Mouse (Mus musculus) lung, embryonic 14.5 days (tissue): ENCODE measurements around the gene Brcc3. TPM values are rescaled to one million over a fixed set of nuclear protein-coding genes. Genes with fewer than 3 reads are reported as not detected.
"Not testable (repeated sequence)": the region's sequence is repeated elsewhere in the genome, so short reads cannot be mapped to it uniquely, and the experiment has no call there.

Experiments used
- ATAC-seq: fragments of 200-750 bp; cut with Nextera tagmentation; 2 replicates; pipeline ENCODE4 v1.8.0; 2017; ENCODE audit warnings: mild to moderate bottlenecking, moderate TSS enrichment, moderate library complexity; ENCODE audit not compliant: insufficient read depth
- DNase-seq: peaks from one replicate; pipeline ENCODE4 v3.0.0-alpha.2; 2015
- H3K27ac ChIP-seq: fragments of 300-500 bp; sonication (generic); 2 replicates; pipeline ENCODE4 v1.5.1; 2014; ENCODE audit warnings: low read depth, mild to moderate bottlenecking, moderate library complexity
- H3K27me3 ChIP-seq: fragments of 300-500 bp; sonication (generic); 2 replicates; pipeline ENCODE4 v1.6.1; 2014; ENCODE audit warnings: low read length, control low read depth; ENCODE audit not compliant: insufficient read depth
- H3K36me3 ChIP-seq: fragments of 300-500 bp; sonication (generic); 2 replicates; pipeline ENCODE4 v1.6.1; 2014; ENCODE audit warnings: control low read depth; ENCODE audit not compliant: insufficient read depth
- H3K4me1 ChIP-seq: fragments of 300-500 bp; sonication (generic); 2 replicates; pipeline ENCODE4 v1.6.1; 2014; ENCODE audit warnings: antibody characterized with exemption, control low read depth; ENCODE audit not compliant: insufficient read depth
- H3K4me2 ChIP-seq: fragments of 300-500 bp; sonication (generic); 2 replicates; pipeline ENCODE4 v1.6.1; 2014; ENCODE audit warnings: mild to moderate bottlenecking
- H3K4me3 ChIP-seq: fragments of 300-500 bp; sonication (generic); 2 replicates; pipeline ENCODE4 v1.5.1; 2014; ENCODE audit warnings: low read depth, low read length
- H3K9ac ChIP-seq: fragments of 300-500 bp; sonication (generic); 2 replicates; pipeline ENCODE4 v1.6.1; 2014
- H3K9me3 ChIP-seq: fragments of 300-500 bp; sonication (generic); 2 replicates; pipeline ENCODE4 v1.6.1; 2016; ENCODE audit warnings: low read depth, low read length, control low read depth
- CTCF ChIP-seq: IDR thresholded peaks from 2 replicates; pipeline ENCODE4 v1.5.1; 2016; ENCODE audit warnings: antibody characterized with exemption, low read depth
- WGBS: fragments of 180-500 bp; shearing (Covaris S2); extraction: QIAGEN DNeasy Blood & Tissue Kit; methylation state at CpG from one replicate; pipeline ENCODE4 v1.1.7; 2014; 5-methylcytosine and 5-hydroxymethylcytosine counted together
- polyA plus RNA-seq: library from polyadenylated mRNA; unstranded; fragments of >200 nt; fragmentation: Nextera tagmentation; extraction: Ambion mirVana; gene quantifications from 2 replicates; pipeline ENCODE4 v1.2.1, GENCODE M21; 2014

Brcc3 gene
- polyA plus RNA-seq, 1 experiment from 2014 or later: 57.5 TPM

GRCm38 (mm10) chrX:75382195-75382771, 34.1 kb upstream of the Brcc3 start, which contains the start of the genes Fundc2 and F8:
Gene Fundc2 (plus strand): TSS chrX:75382399.
Gene F8 (minus strand): TSS chrX:75382615.
- H3K9ac ChIP-seq: peak within 1 kb of the TSS; percentile 65
- 13% methylated on average over 21 of the region's 25 CpGs for WGBS
- DNase-seq (peak; percentile 76), ATAC-seq (peak; percentile 98)
- H3K27ac ChIP-seq: peak within 1 kb of the TSS; percentile 86; the same call in 1 of the 2 replicates
- H3K27me3 ChIP-seq: no peaks in the 10 kb centered on the region
- no peak for TF ChIP-seq CTCF
- H3K9me3 ChIP-seq: no peaks in the 10 kb centered on the region
- peak within 1 kb of the TSS; percentile 49 for H3K4me3 ChIP-seq
- H3K36me3 ChIP-seq: 0 out of 2 replicates have a peak, but pooled peaks cover under 1% of the 10 kb centered on the region
- peak within 1 kb of the TSS; percentile 52 for H3K4me2 ChIP-seq
- H3K4me1 ChIP-seq: no peaks in the 10 kb centered on the region

DNA sequence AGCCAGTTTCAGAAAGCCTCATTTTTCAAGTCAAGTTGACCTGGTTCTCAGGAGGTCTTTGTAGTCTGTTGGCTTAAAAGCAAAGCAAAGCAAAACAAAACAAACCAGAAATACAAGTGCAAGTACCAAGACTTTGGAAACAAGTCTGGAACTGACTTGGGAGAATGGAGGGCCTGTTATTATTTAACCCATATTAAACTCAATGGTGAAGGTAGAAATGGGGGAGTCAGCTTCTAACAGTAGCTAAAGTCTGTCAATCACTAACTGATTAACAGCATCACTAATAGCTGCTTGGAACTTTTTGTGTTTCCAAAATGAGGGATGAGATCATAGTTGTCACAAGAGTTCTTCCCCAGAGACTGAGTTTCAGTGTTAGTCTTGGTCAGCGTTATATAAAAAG, 17.0 kb upstream of the Brcc3 start:
- Histone ChIP-seq H3K27ac (no peak overlapping the region), H3K4me1 (no peaks in the 10 kb centered on the region), H3K9ac (no peak overlapping the region), H3K4me3 (no peak overlapping the region), H3K27me3 (no peaks in the 10 kb centered on the region), H3K4me2 (no peak overlapping the region), H3K36me3 (peaks cover 5% of the 10 kb centered on the region; the same call in 1 of the 2 replicates), H3K9me3 (no peaks in the 10 kb centered on the region)
- DNase-seq (no peak), ATAC-seq (no peak)
- 89% methylated on average over 1 of the region's 1 CpGs for WGBS
- no peak for TF ChIP-seq CTCF

- H3K4me1 ChIP-seq: no peaks in the 10 kb centered on the region
- no peak overlapping the region for H3K4me3 ChIP-seq
- ATAC-seq: no peak
- no peaks in the 10 kb centered on the region for H3K27me3 ChIP-seq
- no peak overlapping the region for H3K9ac ChIP-seq
- no peak for TF ChIP-seq CTCF
- no peaks in the 10 kb centered on the region for H3K9me3 ChIP-seq
- 63% methylated on average over 2 of the region's 2 CpGs for WGBS
- peaks cover 5% of the 10 kb centered on the region; the same call in 1 of the 2 replicates for H3K36me3 ChIP-seq
- no peak overlapping the region for H3K27ac ChIP-seq
- DNase-seq: no peak
- H3K4me2 ChIP-seq: no peak overlapping the region
Measured at GRCm38 (mm10) chrX:75402668-75403067, 13.8 kb upstream of the Brcc3 start.

GRCm38 (mm10) chrX:75403350-75403749, 13.1 kb upstream of the Brcc3 start:
- no peak for DNase-seq
- Histone ChIP-seq H3K9ac (no peak overlapping the region), H3K4me2 (no peak overlapping the region), H3K36me3 (peaks cover 5% of the 10 kb centered on the region; the same call in 1 of the 2 replicates), H3K4me1 (no peaks in the 10 kb centered on the region), H3K27me3 (no peaks in the 10 kb centered on the region), H3K9me3 (no peaks in the 10 kb centered on the region), H3K27ac (no peak overlapping the region), H3K4me3 (no peak overlapping the region)
- TF ChIP-seq CTCF: no peak
- no peak for ATAC-seq

DNA sequence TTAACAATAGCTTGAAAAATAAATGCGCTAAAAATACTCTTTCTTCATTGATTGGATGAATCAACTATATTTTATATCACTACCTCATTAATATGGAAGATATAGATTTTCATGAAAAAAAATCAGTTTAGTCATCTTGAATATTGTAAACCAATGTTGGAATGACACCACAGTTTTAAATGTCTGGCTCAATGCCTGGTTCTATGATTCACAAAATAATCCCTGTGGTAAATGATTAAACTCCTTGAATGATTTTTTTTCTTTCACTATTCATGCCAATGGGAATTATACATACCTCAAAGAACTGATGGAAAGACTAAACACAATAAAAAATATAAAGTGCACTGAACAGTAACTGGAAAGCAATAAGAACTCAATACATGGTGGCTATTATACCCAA, 6.7 kb upstream of the Brcc3 start:
- ATAC-seq (no peak), DNase-seq (no peak)
- H3K4me2 ChIP-seq: no peak overlapping the region
- no peak overlapping the region for H3K9ac ChIP-seq
- WGBS: 94% methylated on average over 1 of the region's 1 CpGs
- H3K4me3 ChIP-seq: no peak overlapping the region
- TF ChIP-seq CTCF: no peak
- H3K36me3 ChIP-seq: no peaks in the 10 kb centered on the region
- no peaks in the 10 kb centered on the region for H3K27me3 ChIP-seq
- no peaks in the 10 kb centered on the region for H3K4me1 ChIP-seq
- H3K9me3 ChIP-seq: no peaks in the 10 kb centered on the region
- no peak overlapping the region for H3K27ac ChIP-seq

DNA sequence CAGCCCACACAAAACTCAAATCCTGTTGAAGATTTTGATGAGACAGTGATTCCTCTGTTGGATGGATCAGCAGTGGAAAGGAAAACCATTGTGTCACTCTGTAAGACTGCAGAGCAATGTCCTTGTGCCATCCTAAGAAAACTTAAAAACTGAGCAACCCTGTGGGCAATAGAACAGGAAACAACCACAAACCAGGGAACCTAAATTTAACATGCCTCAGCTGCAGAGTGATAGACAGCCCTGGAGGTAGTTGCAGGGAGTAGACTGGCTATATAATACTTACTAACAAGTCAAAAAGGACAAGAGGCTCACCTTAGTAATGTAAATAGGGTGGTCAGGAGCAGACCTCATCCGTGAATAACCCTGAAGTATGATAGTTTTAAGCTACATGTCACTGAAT, 38.2 kb downstream of the Brcc3 start:
- H3K4me2 ChIP-seq: no peak overlapping the region
- H3K27me3 ChIP-seq: no peaks in the 10 kb centered on the region
- H3K36me3 ChIP-seq: peaks cover 4% of the 10 kb centered on the region; the same call in 1 of the 2 replicates
- H3K27ac ChIP-seq: no peak overlapping the region
- H3K4me1 ChIP-seq: no peaks in the 10 kb centered on the region
- no peaks in the 10 kb centered on the region for H3K9me3 ChIP-seq
- ATAC-seq (no peak), DNase-seq (no peak)
- no peak overlapping the region for H3K4me3 ChIP-seq
- 63% methylated on average over 1 of the region's 1 CpGs for WGBS
- no peak overlapping the region for H3K9ac ChIP-seq
- no peak for TF ChIP-seq CTCF

- ATAC-seq (peak; percentile 96), DNase-seq (peak; percentile 77)
- not testable (repeated sequence) for H3K9me3 ChIP-seq, H3K27ac ChIP-seq, H3K27me3 ChIP-seq, H3K36me3 ChIP-seq, H3K4me1 ChIP-seq
- Histone ChIP-seq H3K4me3 (peak overlapping the region; percentile 32), H3K4me2 (peak overlapping the region; percentile 52), H3K9ac (peak overlapping the region; percentile 13; the same call in 1 of the 2 replicates)
- WGBS: 8% methylated on average over 36 of the region's 37 CpGs
Measured at GRCm38 (mm10) chrX:75475182-75475644, 58.8 kb downstream of the Brcc3 start.
